Mouse (Mus musculus) cerebellum, adult 2 months (tissue): Measurements from ENCODE around the gene Tanc1.
A peak's percentile ranks its signal among the peaks of the same experiment; 100 is the strongest.

Experiments
- CTCF ChIP-seq: fragments of 200-500 bp; IDR thresholded peaks from 2 replicates; pipeline ENCODE4 v1.5.1; 2011; ENCODE audit warnings: low read depth, mild to moderate bottlenecking, control low read depth, low read length, moderate library complexity, borderline replicate concordance; ENCODE audit not compliant: insufficient read depth
- POLR2A ChIP-seq: fragments of 200-500 bp; IDR thresholded peaks from 2 replicates; pipeline ENCODE4 v1.6.1; 2011; ENCODE audit warnings: low read length, control low read depth, borderline replicate concordance; ENCODE audit not compliant: insufficient read depth

- TF ChIP-seq POLR2A (peak; percentile 40; the same call in 1 of the 2 replicates), CTCF (no peak)
These were observed 270.2 kb downstream of the Tanc1 start, which contains the start of gene Wdsub1 for GRCm38 (mm10) chr2:59881831-59882741.
